Comparison of ENCODE assay signal across 18 mouse cellular contexts in the genomic region with DNA sequence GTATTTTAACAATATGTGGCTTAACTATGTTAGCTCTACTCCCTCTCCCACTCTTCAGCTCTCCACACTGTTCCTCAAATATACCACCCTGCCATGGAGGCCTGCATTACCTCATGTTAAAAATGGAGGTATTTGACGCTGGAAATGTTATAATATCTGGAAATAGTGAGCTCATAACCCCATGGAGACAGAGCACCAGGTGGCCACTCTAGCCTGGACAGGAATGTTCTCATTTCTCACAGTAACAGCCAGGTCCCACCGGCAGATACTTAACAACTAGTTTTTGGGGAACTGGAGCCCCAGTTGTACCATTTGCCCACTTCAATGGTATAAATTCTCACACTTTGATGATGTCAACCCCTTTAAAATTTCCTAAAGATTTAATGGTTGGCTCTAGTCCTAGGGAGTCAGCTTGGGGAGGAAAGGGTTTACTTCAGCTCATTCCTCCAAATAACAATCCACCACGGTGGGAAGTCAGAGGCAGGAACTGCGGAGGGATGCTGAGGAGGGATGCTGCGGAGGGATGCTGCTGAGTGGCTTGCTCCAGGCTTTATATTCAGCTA. TPM values are rescaled to one million over a fixed set of nuclear protein-coding genes. Genes with fewer than 3 reads are reported as not detected.
"Had no signal": no experiment of that assay in that cellular context is flagged by ENCODE, and none has a peak within 500 bp of the region (broad histone marks: within the 10 kb centered on the region; RNA-seq: fewer than 3 reads in every experiment).

No protein-coding gene starts in this region.

- H3K27me3 ChIP-seq: liver, embryonic 15.5 days; lung, embryonic 15.5 days; megakaryocyte, embryonic 14.5 days; midbrain, embryonic 12.5 days; midbrain, embryonic 15.5 days; neural tube, embryonic 12.5 days; stomach, embryonic 15.5 days had no signal

- H3K36me3 ChIP-seq: liver, embryonic 15.5 days; lung, embryonic 15.5 days; midbrain, embryonic 12.5 days; midbrain, embryonic 15.5 days; neural tube, embryonic 12.5 days; stomach, embryonic 15.5 days had no signal

- H3K4me1 ChIP-seq: liver, embryonic 15.5 days; lung, embryonic 15.5 days; megakaryocyte, embryonic 14.5 days; midbrain, embryonic 12.5 days; midbrain, embryonic 15.5 days; neural tube, embryonic 12.5 days; stomach, embryonic 15.5 days had no signal

- DNase-seq: liver, postnatal 0 days; lung, adult 2 months; lung, postnatal 14 days; lung, postnatal 36 days; right cerebral cortex, postnatal 14 days; thymus, adult 18-20 months; thymus, postnatal 14 days; thymus, postnatal 36 days had no signal

- H3K4me3 ChIP-seq: liver, embryonic 15.5 days; lung, embryonic 15.5 days; megakaryocyte, embryonic 14.5 days; midbrain, embryonic 12.5 days; midbrain, embryonic 15.5 days; neural tube, embryonic 12.5 days; stomach, embryonic 15.5 days had no signal

- H3K27ac ChIP-seq: liver, embryonic 15.5 days; lung, embryonic 15.5 days; macrophage; midbrain, embryonic 12.5 days; midbrain, embryonic 15.5 days; neural tube, embryonic 12.5 days; stomach, embryonic 15.5 days; stomach, postnatal 0 days had no signal

- H3K9ac ChIP-seq: liver, embryonic 15.5 days; liver, postnatal 0 days; lung, embryonic 15.5 days; midbrain, embryonic 12.5 days; midbrain, embryonic 15.5 days; neural tube, embryonic 12.5 days; stomach, embryonic 15.5 days had no signal

- H3K9me3 ChIP-seq: lung, embryonic 15.5 days; midbrain, embryonic 12.5 days; midbrain, embryonic 15.5 days; neural tube, embryonic 12.5 days; stomach, embryonic 15.5 days had no signal

- ATAC-seq: liver, postnatal 0 days; lung, postnatal 0 days; midbrain, embryonic 15.5 days had no signal

- H3K4me2 ChIP-seq: liver, embryonic 15.5 days; lung, embryonic 15.5 days; midbrain, embryonic 12.5 days; midbrain, embryonic 15.5 days; neural tube, embryonic 12.5 days; stomach, embryonic 15.5 days had no signal

RNA-seq across cellular contexts. Expression of a gene that starts 9.0 kb away (rescaled TPM):
- polyA plus RNA-seq: macrophage had no signal
